Mouse (Mus musculus) kidney, embryonic 14.5 days (tissue): Measurements from ENCODE around the gene Samd8. TPM values are rescaled to one million over a fixed set of nuclear protein-coding genes. Genes with fewer than 3 reads are reported as not detected.

Experiments
- ATAC-seq: fragments of 200-750 bp; cut with Nextera tagmentation; 2 replicates; pipeline ENCODE4 v1.8.0; 2017; ENCODE audit warnings: moderate number of reproducible peaks, mild to moderate bottlenecking, moderate TSS enrichment, moderate library complexity; ENCODE audit not compliant: low FRiP score, low TSS enrichment
- H3K27ac ChIP-seq: fragments of 300-500 bp; sonication (generic); 2 replicates; pipeline ENCODE4 v1.5.1; 2014; ENCODE audit warnings: low read depth, mild to moderate bottlenecking, low read length, moderate library complexity, mixed read lengths
- H3K27me3 ChIP-seq: fragments of 300-500 bp; sonication (generic); 2 replicates; pipeline ENCODE4 v1.6.1; 2014; ENCODE audit warnings: mild to moderate bottlenecking, low read length; ENCODE audit not compliant: control insufficient read depth, insufficient read depth
- H3K36me3 ChIP-seq: fragments of 300-500 bp; sonication (generic); 2 replicates; pipeline ENCODE4 v1.6.1; 2014; ENCODE audit warnings: low read length, mixed read lengths; ENCODE audit not compliant: control insufficient read depth, insufficient read depth
- H3K4me1 ChIP-seq: fragments of 300-500 bp; sonication (generic); 2 replicates; pipeline ENCODE4 v1.6.1; 2014; ENCODE audit warnings: low read length, mixed read lengths; ENCODE audit not compliant: control insufficient read depth, insufficient read depth
- H3K4me2 ChIP-seq: fragments of 300-500 bp; sonication (generic); replicated peaks from 2 replicates; pipeline ENCODE4 v1.6.1; 2014; ENCODE audit warnings: low read depth, mild to moderate bottlenecking, low read length
- H3K4me3 ChIP-seq: fragments of 300-500 bp; sonication (generic); 2 replicates; pipeline ENCODE4 v1.5.1; 2014; ENCODE audit warnings: mild to moderate bottlenecking, low read length
- H3K9ac ChIP-seq: fragments of 300-500 bp; sonication (generic); 2 replicates; pipeline ENCODE4 v1.6.1; 2014; ENCODE audit warnings: low read depth, mild to moderate bottlenecking, low read length, moderate library complexity
- H3K9me3 ChIP-seq: fragments of 300-500 bp; sonication (generic); 2 replicates; pipeline ENCODE4 v1.6.1; 2016; ENCODE audit warnings: low read length; ENCODE audit not compliant: control insufficient read depth
- WGBS: fragments of 180-500 bp; shearing (Covaris S2); extraction: QIAGEN DNeasy Blood & Tissue Kit; methylation state at CpG from one replicate; pipeline ENCODE4 v1.1.7; 2014; 5-methylcytosine and 5-hydroxymethylcytosine counted together
- polyA plus RNA-seq: library from polyadenylated mRNA; unstranded; fragments of >200 nt; fragmentation: Nextera tagmentation; extraction: Ambion mirVana; gene quantifications from 2 replicates; pipeline ENCODE4 v1.2.1, GENCODE M21; 2014

The Samd8 gene
- polyA plus RNA-seq, 1 experiment from 2014 or later = 13.2 TPM

DNA sequence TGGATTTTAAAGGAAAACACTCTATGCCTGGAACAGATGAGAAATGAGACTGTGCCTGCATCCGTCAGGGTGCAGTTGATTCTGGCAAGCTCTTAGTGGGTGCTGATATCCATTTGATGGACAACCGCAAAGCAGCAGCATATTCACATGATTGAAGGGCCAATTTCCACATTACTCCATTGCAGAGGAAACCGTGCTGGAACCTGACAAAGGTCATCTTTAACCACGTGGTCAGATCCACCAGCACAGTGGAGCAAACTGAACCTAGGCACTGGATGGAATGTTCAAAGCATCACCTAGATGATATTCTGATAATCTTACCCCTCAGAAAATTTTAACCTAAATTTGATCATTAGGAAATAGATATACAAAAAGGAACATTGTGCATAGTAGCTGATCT, 25.9 kb downstream of the Samd8 start:
- Histone ChIP-seq H3K4me1 (no peaks in the 10 kb centered on the region), H3K27me3 (no peaks in the 10 kb centered on the region), H3K27ac (no peak overlapping the region), H3K9me3 (no peaks in the 10 kb centered on the region), H3K36me3 (peaks cover 25% of the 10 kb centered on the region; the same call in 1 of the 2 replicates), H3K4me2 (no peak overlapping the region), H3K4me3 (no peak overlapping the region), H3K9ac (no peak overlapping the region)
- ATAC-seq = no peak
- WGBS = 90% methylated on average over 4 of the region's 4 CpGs

DNA sequence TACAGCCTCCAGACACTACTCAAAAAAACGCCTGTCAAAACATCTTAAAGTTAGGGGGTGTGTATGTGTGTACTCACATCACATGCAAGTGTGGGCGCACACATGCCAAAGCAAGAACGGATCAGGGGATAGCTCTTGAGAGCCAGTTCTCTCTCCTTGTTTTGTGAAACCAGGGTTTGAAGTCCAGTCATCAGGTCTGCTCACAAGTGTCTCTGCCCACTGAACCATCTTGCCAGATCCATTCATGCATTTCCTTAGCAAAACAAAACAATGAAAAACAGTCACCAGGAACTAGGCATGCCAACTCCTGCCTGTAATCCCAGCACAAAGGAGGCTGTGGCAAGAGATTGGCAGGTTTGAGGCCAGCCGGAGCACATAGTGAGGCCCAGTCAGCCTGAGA, 36.2 kb downstream of the Samd8 start:
- 88% methylated on average over 4 of the region's 4 CpGs for WGBS
- ATAC-seq = no peak
- Histone ChIP-seq H3K36me3 (peaks cover 13% of the 10 kb centered on the region; the same call in 1 of the 2 replicates), H3K9me3 (no peaks in the 10 kb centered on the region), H3K27ac (no peak overlapping the region), H3K9ac (no peak overlapping the region), H3K4me2 (no peak overlapping the region), H3K4me3 (no peak overlapping the region), H3K4me1 (no peaks in the 10 kb centered on the region), H3K27me3 (no peaks in the 10 kb centered on the region)

DNA sequence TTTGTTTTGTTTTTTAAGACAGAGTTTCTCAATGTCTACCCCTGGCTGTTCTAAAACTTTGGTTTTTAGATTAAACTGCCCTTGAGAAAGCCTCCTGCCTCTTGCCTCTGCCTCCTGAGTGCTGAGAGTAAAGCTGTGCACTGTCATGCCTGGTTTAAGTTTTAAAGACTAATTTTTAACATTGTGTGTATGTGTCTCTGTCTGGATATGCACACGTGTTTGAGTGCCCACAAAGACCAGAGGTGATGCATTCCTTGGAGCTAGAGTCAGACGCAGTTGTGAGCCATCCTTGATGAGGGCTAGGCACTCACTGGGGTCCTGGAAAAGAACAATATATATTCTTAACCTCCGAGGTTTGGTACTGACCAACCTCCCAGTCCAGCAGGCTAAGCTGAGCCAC, 37.0 kb downstream of the Samd8 start:
- Histone ChIP-seq H3K4me2 (no peak overlapping the region), H3K36me3 (peaks cover 17% of the 10 kb centered on the region; the same call in 1 of the 2 replicates)

DNA sequence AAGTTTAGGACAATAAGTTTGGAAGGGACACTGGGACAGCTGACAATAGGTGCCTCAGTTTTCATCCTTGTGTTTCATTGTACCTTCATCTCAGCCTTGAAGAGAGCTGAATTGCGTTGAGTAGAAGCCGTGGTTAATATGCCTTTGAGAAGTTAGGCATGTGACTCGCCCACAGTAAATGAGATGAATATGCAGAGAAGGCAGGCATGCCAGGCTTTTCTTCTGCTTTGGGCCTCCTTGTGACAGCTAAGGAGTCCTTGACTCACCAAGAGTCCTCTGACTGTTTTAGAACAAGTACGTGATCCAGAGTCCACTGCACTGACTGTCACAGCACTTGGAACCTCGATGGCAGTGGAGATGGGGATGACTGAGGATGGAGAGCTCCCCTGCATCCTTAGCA, 37.8 kb downstream of the Samd8 start:
- no peaks in the 10 kb centered on the region for H3K27me3 ChIP-seq
- H3K9me3 ChIP-seq = no peaks in the 10 kb centered on the region
- WGBS = 92% methylated on average over 5 of the region's 5 CpGs
- peaks cover 20% of the 10 kb centered on the region for H3K36me3 ChIP-seq
- no peak overlapping the region for H3K4me2 ChIP-seq
- no peaks in the 10 kb centered on the region for H3K4me1 ChIP-seq
- ATAC-seq = no peak
- no peak overlapping the region for H3K4me3 ChIP-seq
- H3K9ac ChIP-seq = no peak overlapping the region
- no peak overlapping the region for H3K27ac ChIP-seq

More for the DNA sequence above, 37.0 kb downstream of the Samd8 start:
- Histone ChIP-seq H3K27me3 (no peaks in the 10 kb centered on the region), H3K9me3 (no peaks in the 10 kb centered on the region), H3K9ac (no peak overlapping the region), H3K27ac (no peak overlapping the region), H3K4me3 (no peak overlapping the region), H3K4me1 (no peaks in the 10 kb centered on the region)
- 73% methylated on average over 3 of the region's 3 CpGs for WGBS
- no peak for ATAC-seq

GRCm38 (mm10) chr14:21790585-21791251, 40.4 kb downstream of the Samd8 start:
- Histone ChIP-seq H3K4me3 (no peak overlapping the region), H3K36me3 (peaks cover 20% of the 10 kb centered on the region), H3K27ac (no peak overlapping the region), H3K9ac (no peak overlapping the region), H3K9me3 (no peaks in the 10 kb centered on the region), H3K4me1 (0 out of 2 replicates have a peak, but pooled peaks cover 3% of the 10 kb centered on the region), H3K4me2 (no peak overlapping the region), H3K27me3 (no peaks in the 10 kb centered on the region)
- no peak for ATAC-seq
- WGBS = 88% methylated on average over 9 of the region's 9 CpGs

DNA sequence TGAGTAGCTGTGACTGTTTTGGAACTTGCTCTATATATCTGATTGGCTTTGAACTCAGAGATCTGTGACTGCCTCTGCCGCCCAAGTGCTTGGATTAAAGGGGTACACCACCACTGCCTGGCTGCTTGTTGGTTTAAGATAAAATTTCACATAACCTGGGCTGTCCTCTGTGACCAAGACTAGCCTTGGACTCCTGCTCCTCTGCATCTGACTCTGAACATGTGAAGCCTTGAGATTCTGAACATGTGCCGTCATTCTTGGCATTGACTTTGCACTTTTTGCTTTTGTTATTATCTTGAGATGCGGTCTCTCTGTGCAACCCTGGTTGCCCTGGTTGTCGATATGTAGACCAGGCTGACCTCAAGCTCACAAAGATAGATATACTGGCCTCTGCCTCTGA, 41.4 kb downstream of the Samd8 start:
- Histone ChIP-seq H3K36me3 (peaks cover 20% of the 10 kb centered on the region), H3K9me3 (no peaks in the 10 kb centered on the region), H3K4me2 (no peak overlapping the region), H3K9ac (no peak overlapping the region), H3K4me3 (no peak overlapping the region), H3K27ac (no peak overlapping the region), H3K27me3 (no peaks in the 10 kb centered on the region), H3K4me1 (0 out of 2 replicates have a peak, but pooled peaks cover 3% of the 10 kb centered on the region)
- ATAC-seq = no peak
- WGBS = 87% methylated on average over 4 of the region's 4 CpGs

DNA sequence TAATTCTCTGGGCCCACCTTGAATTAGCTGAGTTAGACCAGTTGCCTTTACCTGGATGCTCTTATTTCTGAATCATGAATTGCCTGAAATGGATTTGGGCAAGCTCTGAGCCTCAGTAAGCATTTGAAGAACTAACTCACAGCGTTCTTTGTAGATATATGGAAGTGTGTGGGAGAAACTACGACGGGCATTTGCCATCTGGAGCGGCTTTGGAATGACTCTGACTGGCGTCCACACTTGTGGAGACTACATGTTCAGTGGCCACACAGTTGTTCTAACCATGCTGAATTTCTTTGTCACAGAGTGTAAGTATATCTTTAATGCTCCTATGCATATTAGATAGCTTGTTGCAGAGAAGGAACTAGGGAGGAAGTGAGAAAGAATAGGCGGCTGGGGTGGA, 41.9 kb downstream of the Samd8 start:
- Histone ChIP-seq H3K4me1 (0 out of 2 replicates have a peak, but pooled peaks cover 3% of the 10 kb centered on the region), H3K27ac (no peak overlapping the region), H3K27me3 (no peaks in the 10 kb centered on the region), H3K4me3 (no peak overlapping the region), H3K9me3 (no peaks in the 10 kb centered on the region), H3K4me2 (no peak overlapping the region), H3K36me3 (peaks cover 20% of the 10 kb centered on the region), H3K9ac (no peak overlapping the region)
- 88% methylated on average over 6 of the region's 6 CpGs for WGBS
- ATAC-seq = no peak

DNA sequence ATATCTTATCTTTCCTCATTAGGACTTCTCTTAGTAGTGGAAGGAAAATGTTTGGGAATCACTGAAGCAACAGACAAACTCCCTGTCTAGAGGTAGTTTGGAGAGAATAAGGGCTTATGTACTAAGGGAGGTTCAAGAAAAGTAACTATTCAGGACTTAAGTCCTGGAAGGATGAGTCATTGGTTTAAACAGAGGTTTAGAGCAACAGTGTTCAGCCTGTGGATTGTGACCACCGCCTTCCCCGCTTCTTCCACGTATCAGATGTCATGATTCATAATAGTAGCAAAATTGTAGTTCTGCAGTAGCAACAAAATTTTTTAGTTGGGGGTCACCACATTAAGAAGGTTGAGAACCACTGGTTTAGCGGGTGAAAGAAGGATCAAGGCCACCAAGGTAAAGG, 50.3 kb downstream of the Samd8 start:
- H3K9ac ChIP-seq = no peak overlapping the region
- H3K4me1 ChIP-seq = no peaks in the 10 kb centered on the region
- H3K4me3 ChIP-seq = no peak overlapping the region
- ATAC-seq = no peak
- no peaks in the 10 kb centered on the region for H3K9me3 ChIP-seq
- 97% methylated on average over 4 of the region's 4 CpGs for WGBS
- no peak overlapping the region for H3K4me2 ChIP-seq
- H3K27me3 ChIP-seq = no peaks in the 10 kb centered on the region
- H3K36me3 ChIP-seq = no peaks in the 10 kb centered on the region; the same call in 1 of the 2 replicates
- H3K27ac ChIP-seq = no peak overlapping the region

DNA sequence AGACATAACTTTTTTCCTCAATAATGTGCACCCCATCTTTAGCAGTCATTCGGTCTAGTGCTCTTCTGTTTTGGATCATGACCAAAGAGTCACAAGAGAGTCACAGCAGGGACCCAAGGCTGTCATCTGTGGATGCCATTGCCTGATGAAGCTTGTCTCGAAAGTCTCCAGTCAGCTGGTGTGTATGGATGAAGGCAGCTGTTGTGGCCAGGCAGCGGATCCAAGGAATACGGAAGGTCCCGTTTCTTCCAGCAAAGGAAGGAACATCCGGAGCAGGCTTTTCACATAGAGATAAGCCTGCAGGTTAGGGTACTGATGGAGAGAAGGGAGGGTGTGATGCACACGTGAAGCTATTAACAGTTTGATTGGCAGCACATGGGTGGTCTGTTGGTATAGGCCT, 51.3 kb downstream of the Samd8 start:
- 85% methylated on average over 7 of the region's 7 CpGs for WGBS
- H3K4me3 ChIP-seq = no peak overlapping the region
- no peaks in the 10 kb centered on the region for H3K27me3 ChIP-seq
- H3K36me3 ChIP-seq = no peaks in the 10 kb centered on the region; the same call in 1 of the 2 replicates
- 0 out of 2 replicates have a peak, but pooled peaks cover under 1% of the 10 kb centered on the region for H3K4me1 ChIP-seq
- no peaks in the 10 kb centered on the region for H3K9me3 ChIP-seq
- no peak overlapping the region for H3K4me2 ChIP-seq
- ATAC-seq = no peak
- H3K27ac ChIP-seq = no peak overlapping the region
- H3K9ac ChIP-seq = no peak overlapping the region
